Mouse (Mus musculus) kidney, adult 10 weeks (tissue): Measurements from ENCODE around the gene Arl6ip5. TPM values are rescaled to one million over a fixed set of nuclear protein-coding genes. Genes with fewer than 3 reads are reported as not detected.

ENCODE experiments used
- polyA plus RNA-seq: library from polyadenylated mRNA; stranded (reverse); fragments of 350-450 nt; fragmentation: Illumina TruSeq; extraction: RNeasy Lipid Tissue Mini Kit (QIAGEN cat#74804); gene quantifications from one replicate; pipeline ENCODE4 v1.2.3, GENCODE M21; 2014; ENCODE audit warnings: low read depth, low replicate concordance

Arl6ip5 gene
- 79.1 TPM for polyA plus RNA-seq

GRCm38 (mm10) chr6:97210191-97210961 lies at the start of gene Arl6ip5:
Gene Arl6ip5 (plus strand): TSS chr6:97210689.

DNA sequence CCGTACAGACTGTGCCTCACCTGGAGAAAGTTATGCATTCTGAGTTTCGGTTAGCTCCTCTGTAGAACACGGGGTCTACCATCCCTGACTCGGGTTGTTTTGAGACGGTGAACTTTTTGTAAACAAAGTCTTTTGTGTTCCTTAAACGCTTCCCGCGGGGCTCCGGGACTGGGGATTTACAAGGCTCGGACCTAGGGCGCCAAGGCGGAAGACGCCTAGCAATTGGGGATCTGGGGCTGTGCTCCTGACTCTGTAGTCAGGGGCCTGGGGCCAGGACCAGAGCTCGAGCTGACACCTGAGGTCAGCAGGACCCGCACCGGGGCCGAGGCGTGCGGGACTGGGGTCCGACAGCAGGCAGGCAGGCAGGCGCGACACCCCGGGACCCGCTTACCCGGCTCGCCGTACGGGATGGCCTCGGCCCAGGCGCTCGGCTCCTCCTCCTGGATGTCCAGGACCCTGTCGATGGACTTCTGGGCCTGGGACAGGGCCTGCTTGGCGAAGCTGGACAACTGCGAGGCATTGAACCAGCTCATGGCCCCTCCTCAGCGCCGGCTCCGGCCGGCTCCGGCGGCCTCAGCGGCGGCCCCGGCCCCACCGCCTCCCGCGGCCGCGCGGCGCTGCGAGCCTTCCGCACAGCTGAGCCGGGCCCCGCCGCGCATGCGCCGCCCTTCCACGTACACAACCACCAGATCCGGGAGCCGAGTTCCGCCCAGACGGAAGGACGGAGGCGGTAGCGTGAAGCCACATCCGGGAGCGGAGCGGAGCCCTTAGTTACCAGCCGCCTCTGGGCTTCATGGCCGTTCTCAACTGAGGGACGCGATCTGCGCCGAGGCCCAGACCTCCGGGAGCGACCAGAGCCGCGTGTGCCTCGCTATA lies 31.8 kb upstream of the Arl6ip5 start, which contains the start of gene Tmf1:
Gene Tmf1, minus strand, starts transcription at position 632 of the 876 bp plus-strand sequence.

GRCm38 (mm10) chr6:97205439-97205885 lies 5.0 kb upstream of the Arl6ip5 start, which contains the start of gene Uba3:
Gene Uba3 (minus strand): TSS chr6:97205647.

GRCm38 (mm10) chr6:97252711-97253221 lies 42.3 kb downstream of the Arl6ip5 start, which contains the start of gene Lmod3:
Gene Lmod3 (minus strand): TSS chr6:97252759.

Other genes starting within 250 kb of the Arl6ip5 start
- gene Fam19a4, start 150.3 kb upstream of the Arl6ip5 start, polyA plus RNA-seq: not detected
- 20.3 TPM for gene Eogt, start 61.5 kb upstream of the Arl6ip5 start, polyA plus RNA-seq
- 47.7 TPM for gene Tmf1, start 31.6 kb upstream of the Arl6ip5 start, polyA plus RNA-seq
- gene Uba3, start 5.0 kb upstream of the Arl6ip5 start, polyA plus RNA-seq: 169 TPM
- gene Lmod3, start 42.1 kb downstream of the Arl6ip5 start, polyA plus RNA-seq: 0.85 TPM